ENCODE assay signal across 17 mouse cellular contexts in the genomic region with DNA sequence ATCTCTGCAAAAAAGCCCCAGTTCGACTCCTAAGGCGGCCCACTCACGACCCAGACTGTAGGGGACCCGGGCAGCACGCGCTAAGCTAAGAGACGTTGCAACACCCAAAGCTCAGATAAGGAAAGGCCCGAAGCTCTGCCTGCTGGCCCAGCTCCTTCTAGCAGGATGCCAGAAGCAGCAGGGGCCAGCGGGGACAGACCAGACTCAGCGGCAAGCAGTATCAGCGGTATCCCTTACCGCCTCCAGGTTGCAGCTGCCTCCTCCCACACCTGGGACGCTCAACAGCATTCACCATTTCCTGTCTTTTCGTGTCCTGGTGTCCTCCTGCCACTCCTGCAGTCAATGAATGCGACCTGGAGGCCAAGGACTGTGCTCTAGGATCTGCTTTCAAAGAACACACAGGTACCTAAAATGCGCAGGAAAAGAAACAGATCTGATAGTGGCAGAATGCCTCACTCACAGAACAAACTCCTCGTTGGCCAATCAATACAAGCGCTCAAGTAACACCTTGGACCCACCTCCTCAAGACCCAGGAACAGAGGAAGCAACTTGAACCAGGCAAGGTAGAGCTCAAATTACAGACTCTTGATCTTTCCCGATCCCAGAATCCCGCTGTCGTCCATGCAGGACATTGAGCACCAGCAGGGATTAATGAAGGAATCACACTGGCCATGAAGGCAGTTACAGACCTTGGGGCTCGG. TPM values are rescaled to one million over a fixed set of nuclear protein-coding genes. Genes with fewer than 3 reads are reported as not detected.
DNase-seq lines count a peak whose midpoint lies in the region; ATAC-seq lines count a peak whose summit lies in the region.
"Had no signal": no experiment of that assay in that cellular context is flagged by ENCODE, and none has a peak within 500 bp of the region (broad histone marks: within the 10 kb centered on the region; RNA-seq: fewer than 3 reads in every experiment).

No protein-coding gene starts in this region.

- DNase-seq in heart, adult 8-10 months (ENCODE audit: low spot score): no peak
- peak; percentile 74 for DNase-seq in ES-CJ7 (ENCODE audit: low read depth, low spot score)
- DNase-seq in adrenal gland, adult (ENCODE audit: inconsistent age in 2 of 2, low spot score in 1 of 2): no peak
- DNase-seq in ovary, postnatal 36 days (ENCODE audit: low spot score): no peak
- DNase-seq: cerebellum, postnatal 36 days; forebrain, postnatal 0 days; layer of hippocampus, postnatal 36 days; right cerebral cortex, postnatal 25 days; thymus, postnatal 4 days had no signal

- H3K4me2 ChIP-seq in heart, embryonic 14.5 days (ENCODE audit: low read length): peak overlapping the region; percentile 39
- H3K4me2 ChIP-seq in embryonic facial prominence, embryonic 12.5 days (replicated peaks): peak overlapping the region; percentile 14
- H3K4me2 ChIP-seq in limb, embryonic 15.5 days: peak overlapping the region; percentile 25; the same call in 1 of the 2 replicates
- H3K4me2 ChIP-seq in forebrain, embryonic 15.5 days (replicated peaks): no peak overlapping the region

- H3K9ac ChIP-seq in heart, embryonic 14.5 days (ENCODE audit: low read length): peak overlapping the region; percentile 39; the same call in 1 of the 2 replicates
- H3K9ac ChIP-seq in embryonic facial prominence, embryonic 12.5 days: no peak overlapping the region
- H3K9ac ChIP-seq in limb, embryonic 15.5 days: no peak overlapping the region
- no peak overlapping the region for H3K9ac ChIP-seq in forebrain, embryonic 15.5 days (replicated peaks)
- H3K9ac ChIP-seq: forebrain, postnatal 0 days had no signal

- no peaks in the 10 kb centered on the region for H3K9me3 ChIP-seq in heart, embryonic 14.5 days (ENCODE audit: control insufficient read depth, low read length)
- no peaks in the 10 kb centered on the region for H3K9me3 ChIP-seq in embryonic facial prominence, embryonic 12.5 days
- H3K9me3 ChIP-seq in limb, embryonic 15.5 days: no peaks in the 10 kb centered on the region
- H3K9me3 ChIP-seq in forebrain, embryonic 15.5 days: no peaks in the 10 kb centered on the region
- H3K9me3 ChIP-seq: G1E had no signal

- no peak for ATAC-seq in heart, embryonic 14.5 days (ENCODE audit: insufficient number of reproducible peaks, insufficient read depth, low FRiP score, low read depth)
- ATAC-seq in embryonic facial prominence, embryonic 12.5 days (ENCODE audit: insufficient number of reproducible peaks, insufficient read depth, low FRiP score, low TSS enrichment): no peak
- ATAC-seq in limb, embryonic 15.5 days (ENCODE audit: insufficient number of reproducible peaks, low FRiP score, low TSS enrichment, low read depth): no peak
- ATAC-seq in forebrain, embryonic 15.5 days (replicated peaks): no peak
- ATAC-seq: forebrain, postnatal 0 days had no signal

- H3K27me3 ChIP-seq in heart, embryonic 14.5 days (ENCODE audit: control insufficient read depth, insufficient read depth, low read length): no peaks in the 10 kb centered on the region
- no peaks in the 10 kb centered on the region for H3K27me3 ChIP-seq in embryonic facial prominence, embryonic 12.5 days
- H3K27me3 ChIP-seq in limb, embryonic 15.5 days: no peaks in the 10 kb centered on the region
- no peaks in the 10 kb centered on the region for H3K27me3 ChIP-seq in forebrain, embryonic 15.5 days

- no peak overlapping the region for H3K4me3 ChIP-seq in heart, embryonic 14.5 days (ENCODE audit: control insufficient read depth in 1 of 2, insufficient read depth in 1 of 2, low read depth in 1 of 2, low read length in 2 of 2)
- H3K4me3 ChIP-seq in embryonic facial prominence, embryonic 12.5 days: no peak overlapping the region
- no peak overlapping the region for H3K4me3 ChIP-seq in limb, embryonic 15.5 days
- no peak overlapping the region for H3K4me3 ChIP-seq in forebrain, embryonic 15.5 days

- peaks cover 32% of the 10 kb centered on the region for H3K36me3 ChIP-seq in heart, embryonic 14.5 days (ENCODE audit: control insufficient read depth, insufficient read depth, low read length)
- peaks cover 32% of the 10 kb centered on the region for H3K36me3 ChIP-seq in embryonic facial prominence, embryonic 12.5 days
- peaks cover 35% of the 10 kb centered on the region for H3K36me3 ChIP-seq in limb, embryonic 15.5 days
- H3K36me3 ChIP-seq in forebrain, embryonic 15.5 days: peaks cover 21% of the 10 kb centered on the region

- WGBS in heart, embryonic 14.5 days: 4% methylated on average over 22 of the region's 22 CpGs
- 6% methylated on average over 22 of the region's 22 CpGs for WGBS in embryonic facial prominence, embryonic 12.5 days
- WGBS in limb, embryonic 15.5 days: 8% methylated on average over 22 of the region's 22 CpGs
- 16% methylated on average over 22 of the region's 22 CpGs for WGBS in forebrain, embryonic 15.5 days

- H3K4me1 ChIP-seq in heart, embryonic 14.5 days (ENCODE audit: control insufficient read depth in 2 of 2, insufficient read depth in 2 of 2, low read length in 2 of 2): no peaks in the 10 kb centered on the region; a peak in 1 of 4 replicates
- peaks cover 8% of the 10 kb centered on the region; the same call in 1 of the 2 replicates for H3K4me1 ChIP-seq in embryonic facial prominence, embryonic 12.5 days
- H3K4me1 ChIP-seq in limb, embryonic 15.5 days: peaks cover 7% of the 10 kb centered on the region; the same call in 1 of the 2 replicates
- no peaks in the 10 kb centered on the region for H3K4me1 ChIP-seq in forebrain, embryonic 15.5 days

- H3K27ac ChIP-seq in heart, embryonic 14.5 days (replicated peaks in 1 of 2; ENCODE audit: control insufficient read depth in 1 of 2, insufficient read depth in 1 of 2, low read depth in 2 of 2, low read length in 2 of 2): no peak overlapping the region
- H3K27ac ChIP-seq in embryonic facial prominence, embryonic 12.5 days: no peak overlapping the region
- H3K27ac ChIP-seq in limb, embryonic 15.5 days: no peak overlapping the region
- H3K27ac ChIP-seq in forebrain, embryonic 15.5 days (replicated peaks): no peak overlapping the region

RNA-seq across cellular contexts. Expression of a gene that starts 13.8 kb away (rescaled TPM):
- 6.6 and 8.4 TPM in 2 replicates for polyA plus RNA-seq in heart, embryonic 14.5 days (2014; fragmentation: Nextera tagmentation; extraction: Ambion mirVana)
- total RNA-seq in heart, adult 8-10 months (2022): 1 to 10 TPM; 6.3 to 9.0 (median 7.5) TPM
- polyA plus RNA-seq in embryonic facial prominence, embryonic 12.5 days (2016; fragmentation: Nextera tagmentation; extraction: Ambion mirVana): 8.9 and 9.0 TPM in 2 replicates
- 7.5 and 8.5 TPM in 2 replicates for polyA plus RNA-seq in limb, embryonic 15.5 days (2015; fragmentation: Nextera tagmentation; extraction: Ambion mirVana)
- 9.2 and 10.6 TPM in 2 replicates for polyA plus RNA-seq in forebrain, embryonic 15.5 days (2015; fragmentation: Nextera tagmentation; extraction: Ambion mirVana)

RNA-seq across cellular contexts. Expression of a gene that starts 39.5 kb away (rescaled TPM):
- polyA plus RNA-seq in heart, embryonic 14.5 days (2014; fragmentation: Nextera tagmentation; extraction: Ambion mirVana): not detected in 2 replicates
- total RNA-seq in heart, adult 8-10 months (2022): under 1 TPM in 2 of 4 experiments, not detected in 2; 0.11 to 0.72 TPM
- polyA plus RNA-seq in embryonic facial prominence, embryonic 12.5 days (2016; fragmentation: Nextera tagmentation; extraction: Ambion mirVana): not detected in 2 replicates
- polyA plus RNA-seq in limb, embryonic 15.5 days (2015; fragmentation: Nextera tagmentation; extraction: Ambion mirVana): not detected in 2 replicates
- 0.10 TPM in 1 of 2 replicates, not detected in the other for polyA plus RNA-seq in forebrain, embryonic 15.5 days (2015; fragmentation: Nextera tagmentation; extraction: Ambion mirVana)
- total RNA-seq: heart, postnatal 14 days; megakaryocyte progenitor cell, adult 5-6 weeks had no signal
- polyA plus RNA-seq: G1E; neural tube, embryonic 11.5 days had no signal

RNA-seq across cellular contexts. Expression of a gene that starts 47.6 kb away (rescaled TPM):
- polyA plus RNA-seq in heart, embryonic 14.5 days (2014; fragmentation: Nextera tagmentation; extraction: Ambion mirVana): 9.1 and 13.0 TPM in 2 replicates
- 10 to 100 TPM in 2 of 4 experiments, 1 to 10 TPM in 2; 5.9 to 12.0 (median 9.9) TPM for total RNA-seq in heart, adult 8-10 months (2022)
- polyA plus RNA-seq in embryonic facial prominence, embryonic 12.5 days (2016; fragmentation: Nextera tagmentation; extraction: Ambion mirVana): 19.4 and 23.5 TPM in 2 replicates
- polyA plus RNA-seq in limb, embryonic 15.5 days (2015; fragmentation: Nextera tagmentation; extraction: Ambion mirVana): 14.0 and 15.0 TPM in 2 replicates
- 22.8 and 23.6 TPM in 2 replicates for polyA plus RNA-seq in forebrain, embryonic 15.5 days (2015; fragmentation: Nextera tagmentation; extraction: Ambion mirVana)
